Mouse (Mus musculus) mammary gland, adult 2 months (tissue): ENCODE data around the gene Ppp4r3a. TPM values are rescaled to one million over a fixed set of nuclear protein-coding genes. Genes with fewer than 3 reads are reported as not detected.

Experiments
- polyA plus RNA-seq: library from polyadenylated mRNA; depleted of rRNA; stranded (reverse); fragments of >200 nt; gene quantifications from 2 replicates; pipeline ENCODE4 v1.2.3, GENCODE M21; 2012; ENCODE audit warnings: low replicate concordance; rRNA removed

Gene Ppp4r3a
- polyA plus RNA-seq: 9.7 and 15.0 TPM in 2 replicates

GRCm38 (mm10) chr12:101083076-101083838, at the start of gene Ppp4r3a:
Gene Ppp4r3a, minus strand, starts transcription at chr12:101083702.

GRCm38 (mm10) chr12:101028954-101029731, 54.4 kb downstream of the Ppp4r3a start, which contains the start of gene Ccdc88c:
Gene Ccdc88c, minus strand, starts transcription at chr12:101029056.

Other genes starting within 250 kb of the Ppp4r3a start
- gene Gpr68, start 175.5 kb downstream of the Ppp4r3a start, polyA plus RNA-seq: 15.5 and 21.1 TPM in 2 replicates
- 23.9 and 35.4 TPM in 2 replicates for gene Ccdc88c, start 54.6 kb downstream of the Ppp4r3a start, polyA plus RNA-seq